Mouse (Mus musculus): Measurements from ENCODE around the gene Trim63.

- no peak for TF ChIP-seq POLR2A (IDR thresholded peaks at IDR 0.05; ENCODE audit: insufficient read length, low read depth)
- no peak for TF ChIP-seq MAX (IDR thresholded peaks at IDR 0.05; ENCODE audit: low read depth)
- no peak for TF ChIP-seq USF1 (IDR thresholded peaks at IDR 0.05; ENCODE audit: low read depth)
- no peak for TF ChIP-seq TCF12 (IDR thresholded peaks at IDR 0.05; ENCODE audit: insufficient read depth, poor library complexity, severe bottlenecking)
- TF ChIP-seq E2F4 (IDR thresholded peaks at IDR 0.05; ENCODE audit: insufficient read depth) = no peak
- no peak for TF ChIP-seq CEBPB (IDR thresholded peaks at IDR 0.05; ENCODE audit: insufficient read depth, poor library complexity, severe bottlenecking)
Observed at GRCm38 (mm10) chr4:134371316-134371855, 56.5 kb downstream of the Trim63 start.
